Mouse (Mus musculus): Measurements from ENCODE around the gene Carmil3.

The Carmil3 gene

GRCm38 (mm10) chr14:55492103-55492502 is 1.7 kb downstream of the Carmil3 start:
- DNase-seq (ENCODE audit: low spot score in 2 of 2), result no peak

GRCm38 (mm10) chr14:55495509-55496240 is 5.2 kb downstream of the Carmil3 start:
- no peak for DNase-seq (ENCODE audit: low spot score in 2 of 2)

GRCm38 (mm10) chr14:55496761-55497448 is 6.5 kb downstream of the Carmil3 start:
- DNase-seq (ENCODE audit: low spot score in 2 of 2), result no peak

GRCm38 (mm10) chr14:55497449-55497821 is 7.0 kb downstream of the Carmil3 start:
- DNase-seq (ENCODE audit: low spot score in 2 of 2), result peak; percentile 77 to 90

GRCm38 (mm10) chr14:55505612-55506011 is 15.2 kb downstream of the Carmil3 start:
- DNase-seq (ENCODE audit: low spot score in 2 of 2), result no peak

- DNase-seq (ENCODE audit: low spot score in 2 of 2), result no peak
These were observed 17.4 kb downstream of the Carmil3 start for GRCm38 (mm10) chr14:55507801-55508200.

- no peak for DNase-seq (ENCODE audit: low spot score in 2 of 2)
These were observed 19.1 kb downstream of the Carmil3 start for GRCm38 (mm10) chr14:55509540-55509939.

GRCm38 (mm10) chr14:55510125-55510731 is 19.8 kb downstream of the Carmil3 start, which contains the start of gene Cpne6:
Cpne6 (plus strand) TSS chr14:55510445.
- no peak for DNase-seq (ENCODE audit: low spot score in 2 of 2)

GRCm38 (mm10) chr14:55511037-55511436 is 20.6 kb downstream of the Carmil3 start:
- DNase-seq (ENCODE audit: low spot score in 2 of 2), result no peak

- no peak for DNase-seq (ENCODE audit: low spot score in 2 of 2)
These were observed 23.5 kb downstream of the Carmil3 start for GRCm38 (mm10) chr14:55513927-55514326.

- no peak for DNase-seq (ENCODE audit: low spot score in 2 of 2)
These were observed 25.4 kb downstream of the Carmil3 start for GRCm38 (mm10) chr14:55515846-55516245.

GRCm38 (mm10) chr14:55518897-55519296 is 28.4 kb downstream of the Carmil3 start:
- no peak for DNase-seq (ENCODE audit: low spot score in 2 of 2)

GRCm38 (mm10) chr14:55519604-55520003 is 29.2 kb downstream of the Carmil3 start:
- DNase-seq (ENCODE audit: low spot score in 2 of 2), result no peak

- DNase-seq (ENCODE audit: low spot score in 2 of 2), result no peak
These were observed 30.3 kb downstream of the Carmil3 start for GRCm38 (mm10) chr14:55520451-55521361.

GRCm38 (mm10) chr14:55524062-55524461 is 33.6 kb downstream of the Carmil3 start:
- no peak for DNase-seq (ENCODE audit: low spot score in 2 of 2)

- no peak for DNase-seq (ENCODE audit: low spot score in 2 of 2)
These were observed 34.3 kb downstream of the Carmil3 start, which contains the start of gene Nrl for GRCm38 (mm10) chr14:55524785-55525184. Nrl (minus strand) TSS chr14:55524981.

- no peak for DNase-seq (ENCODE audit: low spot score in 2 of 2)
These were observed 36.2 kb downstream of the Carmil3 start for GRCm38 (mm10) chr14:55526674-55527073.

GRCm38 (mm10) chr14:55527940-55528339 is 37.5 kb downstream of the Carmil3 start:
- peak in 1 of 2 experiments; percentile 28 for DNase-seq (ENCODE audit: low spot score in 2 of 2)

- DNase-seq (ENCODE audit: low spot score in 2 of 2), result peak in 1 of 2 experiments; percentile 48
These were observed 45.8 kb downstream of the Carmil3 start for GRCm38 (mm10) chr14:55536116-55536745.

- DNase-seq (ENCODE audit: low spot score in 2 of 2), result peak; percentile 81 to 83
These were observed 49.8 kb downstream of the Carmil3 start, which contains the start of gene Pck2 for GRCm38 (mm10) chr14:55540067-55540786. Pck2 (plus strand) TSS chr14:55540266.

Data from spleen, postnatal 14 days (tissue).